Mouse (Mus musculus) liver, embryonic 16.5 days (tissue): ENCODE measurements around the gene Pde10a. TPM values are rescaled to one million over a fixed set of nuclear protein-coding genes. Genes with fewer than 3 reads are reported as not detected.
A peak's percentile ranks its signal among the peaks of the same experiment; 100 is the strongest.

Source experiments
- ATAC-seq: fragments of 200-750 bp; cut with Nextera tagmentation; 2 replicates; pipeline ENCODE4 v1.8.0; 2017; ENCODE audit warnings: low read depth, mild to moderate bottlenecking, moderate number of reproducible peaks, moderate library complexity
- H3K27ac ChIP-seq: fragments of 300-500 bp; sonication (generic); 2 replicates; pipeline ENCODE4 v1.5.1; 2014; ENCODE audit warnings: mild to moderate bottlenecking, low read length
- H3K27me3 ChIP-seq: fragments of 300-500 bp; sonication (generic); 2 replicates; pipeline ENCODE4 v1.6.1; 2014; ENCODE audit warnings: low read depth, low read length, mixed read lengths; ENCODE audit not compliant: control insufficient read depth, insufficient read depth
- H3K36me3 ChIP-seq: fragments of 300-500 bp; sonication (generic); 2 replicates; pipeline ENCODE4 v1.6.1; 2014; ENCODE audit warnings: mild to moderate bottlenecking; ENCODE audit not compliant: control insufficient read depth, insufficient read depth
- H3K4me1 ChIP-seq: fragments of 300-500 bp; sonication (generic); 2 replicates; pipeline ENCODE4 v1.6.1; 2014; ENCODE audit warnings: low read depth, low read length, mixed read lengths; ENCODE audit not compliant: control insufficient read depth
- H3K4me2 ChIP-seq: fragments of 300-500 bp; sonication (generic); 2 replicates; pipeline ENCODE4 v1.6.1; 2014; ENCODE audit warnings: low read depth, low read length, mixed read lengths
- H3K4me3 ChIP-seq: fragments of 300-500 bp; sonication (generic); 2 replicates; pipeline ENCODE4 v1.5.1; 2014; ENCODE audit warnings: low read depth, mild to moderate bottlenecking, low read length
- H3K9ac ChIP-seq: fragments of 300-500 bp; sonication (generic); 2 replicates; pipeline ENCODE4 v1.6.1; 2014; ENCODE audit warnings: low read depth, low read length
- H3K9me3 ChIP-seq: fragments of 300-500 bp; sonication (generic); replicated peaks from 2 replicates; pipeline ENCODE4 v1.6.1; 2016; ENCODE audit warnings: low read length; ENCODE audit not compliant: control insufficient read depth
- WGBS: fragments of 180-500 bp; shearing (Covaris S2); extraction: QIAGEN DNeasy Blood & Tissue Kit; methylation state at CpG from one replicate; pipeline ENCODE4 v1.1.7; 2014; ENCODE audit not compliant: insufficient replicate concordance; 5-methylcytosine and 5-hydroxymethylcytosine counted together
- polyA plus RNA-seq: library from polyadenylated mRNA; unstranded; fragments of >200 nt; fragmentation: Nextera tagmentation; extraction: Ambion mirVana; gene quantifications from 2 replicates; pipeline ENCODE4 v1.2.1, GENCODE M21; 2015

Gene Pde10a
- polyA plus RNA-seq, 1 experiment from 2014 or later = 0.89 TPM

DNA sequence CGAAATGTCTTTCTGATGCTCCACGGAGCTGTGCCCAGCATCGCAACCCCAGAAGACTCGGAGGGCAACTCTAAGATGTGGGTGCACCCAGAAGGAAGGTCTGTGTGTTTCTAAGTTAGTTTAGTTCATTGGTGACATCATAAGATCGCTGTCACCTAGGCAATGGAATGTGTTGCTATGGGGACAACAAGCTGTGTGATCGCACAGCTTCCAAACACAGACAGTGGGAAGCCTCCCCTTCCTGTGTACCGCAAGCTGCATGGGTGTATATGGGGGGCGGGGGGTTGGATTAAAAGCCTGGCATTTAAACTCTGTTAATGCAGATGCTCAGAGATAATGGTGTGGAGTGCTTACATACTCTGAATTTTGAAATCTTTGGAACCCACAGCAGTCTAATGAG lies 56.4 kb downstream of the Pde10a start:
- 66% methylated on average over 8 of the region's 8 CpGs for WGBS
- Histone ChIP-seq H3K36me3 (no peaks in the 10 kb centered on the region), H3K9ac (no peak overlapping the region), H3K9me3 (no peaks in the 10 kb centered on the region), H3K4me2 (no peak overlapping the region), H3K27me3 (no peaks in the 10 kb centered on the region), H3K4me3 (no peak overlapping the region), H3K27ac (no peak overlapping the region), H3K4me1 (no peaks in the 10 kb centered on the region)
- ATAC-seq = no peak

DNA sequence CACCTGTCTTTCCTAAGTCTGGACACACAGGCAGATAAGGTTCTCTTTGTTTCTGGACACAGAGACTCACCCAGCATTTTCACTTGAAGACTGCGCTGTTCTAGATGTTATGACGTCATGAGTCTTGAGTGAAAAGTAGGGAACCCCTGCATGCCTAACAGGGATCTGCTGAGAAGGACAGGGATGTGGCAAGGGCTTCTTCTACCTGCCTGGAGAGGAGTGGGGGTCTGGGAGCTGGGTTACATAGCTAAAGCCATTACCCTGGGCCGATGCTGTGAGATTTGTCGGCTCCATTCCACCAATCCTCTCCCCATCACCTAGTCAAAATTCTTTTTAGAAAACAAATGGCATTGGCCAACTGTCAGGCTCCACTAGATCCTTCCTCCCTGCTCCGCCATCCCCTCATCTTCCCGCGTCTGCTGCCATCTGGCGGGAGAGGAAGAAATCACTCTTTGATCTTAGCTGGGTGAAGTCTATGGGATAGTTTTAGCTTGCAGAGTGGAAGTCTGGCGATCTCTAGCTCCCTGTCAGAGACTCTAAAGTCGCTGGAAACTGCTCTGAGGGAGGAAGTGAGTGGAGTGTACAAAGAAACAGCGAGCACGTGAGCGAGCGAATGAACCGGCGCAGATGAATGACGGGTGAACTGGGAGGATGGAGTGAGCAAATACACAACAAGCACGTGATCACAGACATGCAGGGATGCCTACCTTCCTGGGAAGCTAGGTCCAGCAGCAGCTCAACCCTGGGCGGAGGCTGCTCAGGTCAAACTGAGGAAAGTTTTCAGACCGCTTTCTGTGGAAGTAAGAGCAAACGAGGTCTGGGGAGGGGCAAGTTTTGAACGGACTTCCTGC lies 67.5 kb downstream of the Pde10a start:
- Histone ChIP-seq H3K4me1 (no peaks in the 10 kb centered on the region), H3K27me3 (peaks cover 2% of the 10 kb centered on the region; the same call in 1 of the 2 replicates), H3K4me2 (0 out of 2 replicates have a peak overlapping the region, but pooled peaks have one; percentile 23), H3K9me3 (no peaks in the 10 kb centered on the region), H3K9ac (no peak overlapping the region), H3K4me3 (no peak overlapping the region), H3K27ac (no peak overlapping the region), H3K36me3 (no peaks in the 10 kb centered on the region)
- ATAC-seq = no peak
- 9% methylated on average over 22 of the region's 22 CpGs for WGBS

DNA sequence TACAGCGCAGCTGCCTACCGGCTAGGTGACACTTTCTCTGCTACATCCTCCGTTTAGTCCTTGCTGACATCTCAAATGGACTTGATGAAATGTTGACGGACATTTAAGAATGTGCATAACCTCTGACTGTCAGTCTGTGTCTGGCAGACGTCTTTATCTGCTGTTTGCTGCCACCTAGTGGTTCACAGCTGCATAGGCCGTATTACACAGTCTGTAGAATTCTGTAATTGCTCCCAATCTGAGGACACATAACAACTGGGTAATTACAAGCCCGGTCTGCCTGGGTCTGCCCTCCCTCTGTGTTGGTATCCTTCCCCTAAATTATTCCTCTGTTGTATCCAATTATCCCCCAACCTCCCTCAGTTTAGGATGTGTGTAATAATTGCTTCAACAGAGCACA lies 72.6 kb downstream of the Pde10a start:
- Histone ChIP-seq H3K4me3 (no peak overlapping the region), H3K27ac (no peak overlapping the region), H3K36me3 (no peaks in the 10 kb centered on the region), H3K4me2 (no peak overlapping the region), H3K9me3 (no peaks in the 10 kb centered on the region), H3K4me1 (no peaks in the 10 kb centered on the region), H3K9ac (no peak overlapping the region), H3K27me3 (peaks cover 5% of the 10 kb centered on the region; the same call in 1 of the 2 replicates)
- no peak for ATAC-seq
- 8% methylated on average over 7 of the region's 7 CpGs for WGBS

DNA sequence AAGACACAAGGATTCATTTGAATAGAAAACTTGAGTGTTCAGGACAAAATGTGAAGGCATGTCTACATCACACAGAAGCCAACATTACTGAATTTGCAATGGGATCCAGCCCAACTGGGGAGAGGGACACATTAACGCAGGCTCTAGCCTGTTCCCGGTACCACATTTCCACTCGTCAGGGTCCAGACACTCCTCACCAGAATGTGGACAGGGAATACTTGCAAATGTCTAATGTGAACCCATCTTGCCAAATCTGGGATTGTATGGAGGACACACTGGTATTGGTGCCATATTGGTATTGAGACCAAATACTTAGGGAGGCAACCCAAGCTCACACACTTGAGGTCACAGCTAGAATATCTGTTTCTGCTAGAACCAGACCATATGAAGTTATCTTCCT lies 77.8 kb downstream of the Pde10a start:
- ATAC-seq = no peak
- H3K9ac ChIP-seq = no peak overlapping the region
- no peaks in the 10 kb centered on the region for H3K9me3 ChIP-seq
- peaks cover 2% of the 10 kb centered on the region; the same call in 1 of the 2 replicates for H3K27me3 ChIP-seq
- H3K4me2 ChIP-seq = no peak overlapping the region
- 54% methylated on average over 3 of the region's 3 CpGs for WGBS
- no peaks in the 10 kb centered on the region for H3K36me3 ChIP-seq
- no peaks in the 10 kb centered on the region for H3K4me1 ChIP-seq
- H3K27ac ChIP-seq = no peak overlapping the region
- H3K4me3 ChIP-seq = no peak overlapping the region

DNA sequence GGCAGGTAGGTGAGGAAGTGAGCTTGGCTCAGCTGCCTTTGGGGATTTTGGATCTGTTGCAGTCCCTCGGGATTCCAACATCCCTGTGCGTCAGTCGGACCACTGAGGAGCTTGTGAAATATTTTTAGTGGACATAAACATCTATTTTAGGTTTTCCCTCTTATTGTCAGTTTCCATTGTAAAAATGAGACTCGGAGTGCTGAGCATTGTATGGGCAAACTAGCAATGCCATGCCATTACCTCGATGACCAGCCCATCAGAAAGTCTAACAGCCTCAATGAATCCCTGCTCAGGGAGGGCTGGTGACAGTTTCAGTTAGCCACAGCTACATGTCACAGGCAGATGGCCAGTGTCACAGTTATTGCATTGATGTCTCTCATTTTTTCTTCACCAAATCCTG lies 80.7 kb downstream of the Pde10a start:
- WGBS = 63% methylated on average over 5 of the region's 5 CpGs
- Histone ChIP-seq H3K27me3 (no peaks in the 10 kb centered on the region), H3K4me2 (no peak overlapping the region), H3K9me3 (no peaks in the 10 kb centered on the region), H3K36me3 (no peaks in the 10 kb centered on the region), H3K4me3 (no peak overlapping the region), H3K4me1 (no peaks in the 10 kb centered on the region), H3K9ac (no peak overlapping the region), H3K27ac (no peak overlapping the region)
- no peak for ATAC-seq

DNA sequence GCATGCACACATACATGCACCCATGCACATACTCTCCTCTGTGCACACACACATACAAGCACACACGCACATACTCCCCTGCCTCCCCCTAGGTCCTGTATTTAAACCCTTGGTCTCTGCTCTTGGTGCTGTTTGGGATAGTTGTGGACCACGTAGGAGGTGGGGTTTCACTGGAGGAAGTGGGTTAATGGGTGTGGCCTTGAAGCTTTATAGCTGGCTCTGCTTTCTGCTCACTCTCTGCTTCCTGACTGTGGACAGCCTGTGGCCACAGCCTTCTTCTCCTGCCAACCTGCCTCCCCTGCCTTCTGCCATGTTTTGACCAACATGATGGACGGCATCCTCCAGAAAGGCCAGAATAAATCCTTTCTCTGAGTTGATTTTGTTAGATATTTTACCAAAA lies 81.5 kb downstream of the Pde10a start:
- Histone ChIP-seq H3K9me3 (no peaks in the 10 kb centered on the region), H3K36me3 (no peaks in the 10 kb centered on the region), H3K4me2 (no peak overlapping the region), H3K4me1 (no peaks in the 10 kb centered on the region), H3K27me3 (no peaks in the 10 kb centered on the region), H3K27ac (no peak overlapping the region), H3K4me3 (no peak overlapping the region), H3K9ac (no peak overlapping the region)
- WGBS = 35% methylated on average over 3 of the region's 3 CpGs
- ATAC-seq = no peak

DNA sequence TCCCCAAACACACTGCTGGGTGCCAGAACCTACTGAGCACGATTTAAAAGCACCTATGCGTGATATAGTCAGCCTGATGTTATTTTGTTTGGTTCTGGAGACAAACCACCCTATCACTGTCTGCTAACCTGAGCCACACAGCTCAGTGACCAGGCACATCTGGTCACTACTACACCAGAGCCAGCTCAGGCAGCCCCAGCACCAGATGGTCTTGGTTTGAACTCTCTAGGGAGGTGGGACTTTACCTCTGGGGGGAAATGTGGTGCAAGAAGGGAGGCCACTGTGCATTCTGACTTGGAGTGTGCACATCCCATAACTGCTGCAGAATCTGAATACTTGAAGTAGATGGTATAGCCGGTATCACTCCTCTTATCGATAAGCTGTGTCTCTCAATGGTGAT lies 86.7 kb downstream of the Pde10a start:
- no peak overlapping the region for H3K27ac ChIP-seq
- H3K36me3 ChIP-seq = no peaks in the 10 kb centered on the region
- no peak for ATAC-seq
- WGBS = 53% methylated on average over 4 of the region's 4 CpGs
- H3K4me1 ChIP-seq = no peaks in the 10 kb centered on the region
- H3K4me2 ChIP-seq = no peak overlapping the region
- H3K27me3 ChIP-seq = no peaks in the 10 kb centered on the region
- no peak overlapping the region for H3K9ac ChIP-seq
- H3K4me3 ChIP-seq = no peak overlapping the region
- H3K9me3 ChIP-seq = no peaks in the 10 kb centered on the region

DNA sequence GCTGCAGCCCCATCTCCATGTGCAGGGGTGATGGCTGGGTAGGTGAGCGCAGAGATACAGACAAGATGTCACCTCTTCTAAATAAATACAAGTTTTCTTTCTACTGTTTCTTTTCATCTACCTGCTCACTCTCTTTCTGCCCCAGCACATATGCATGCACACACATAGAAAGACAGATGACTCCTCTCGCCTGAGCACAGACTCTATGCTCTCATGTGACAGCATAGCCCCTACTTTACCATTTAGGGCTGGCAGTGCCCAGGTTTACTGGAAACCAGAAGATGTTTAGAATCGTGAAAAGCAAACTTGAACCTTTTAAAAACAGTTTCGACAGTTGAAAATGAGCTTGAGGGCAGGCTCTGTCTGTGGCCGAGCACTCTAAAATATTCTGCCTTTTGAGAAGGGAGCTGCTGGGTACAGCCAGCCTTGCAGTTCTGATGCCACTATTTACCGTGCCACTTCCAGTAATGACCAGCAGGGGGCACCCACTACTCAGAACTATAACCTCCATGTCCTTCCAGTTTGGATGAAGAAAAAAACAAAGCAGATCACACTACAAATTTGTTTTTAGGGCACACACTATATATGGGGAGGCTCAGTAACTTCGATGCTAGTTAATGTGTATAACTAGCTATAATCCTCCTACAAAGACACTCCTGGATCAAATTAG lies 88.8 kb downstream of the Pde10a start:
- Histone ChIP-seq H3K9ac (no peak overlapping the region), H3K27me3 (no peaks in the 10 kb centered on the region), H3K4me3 (no peak overlapping the region), H3K9me3 (no peaks in the 10 kb centered on the region), H3K36me3 (no peaks in the 10 kb centered on the region), H3K4me2 (no peak overlapping the region), H3K27ac (no peak overlapping the region), H3K4me1 (no peaks in the 10 kb centered on the region)
- no peak for ATAC-seq
- 26% methylated on average over 7 of the region's 7 CpGs for WGBS

DNA sequence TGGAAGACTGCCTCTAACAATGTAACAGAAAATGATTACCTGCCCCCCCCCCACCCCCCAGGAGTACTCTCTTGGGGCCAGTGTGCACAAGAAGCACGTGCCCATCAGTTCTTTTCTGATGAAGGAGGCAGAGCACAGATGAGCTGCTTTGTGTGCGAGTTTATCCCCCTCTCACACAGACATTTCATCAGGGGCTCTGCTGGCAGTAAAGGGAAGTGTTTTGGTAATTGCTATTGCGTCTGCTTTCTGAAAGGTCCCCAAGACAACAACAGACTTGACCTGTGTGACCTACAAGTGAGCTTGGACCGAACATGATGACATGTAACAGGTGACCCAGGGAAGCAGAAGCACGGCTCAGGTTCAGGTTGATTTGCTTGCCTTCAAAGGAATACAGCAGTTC lies 95.2 kb downstream of the Pde10a start:
- no peak overlapping the region for H3K4me2 ChIP-seq
- no peaks in the 10 kb centered on the region for H3K36me3 ChIP-seq
- 45% methylated on average over 5 of the region's 5 CpGs for WGBS
- H3K9ac ChIP-seq = no peak overlapping the region
- no peaks in the 10 kb centered on the region for H3K4me1 ChIP-seq
- no peak overlapping the region for H3K27ac ChIP-seq
- H3K4me3 ChIP-seq = no peak overlapping the region
- no peaks in the 10 kb centered on the region for H3K27me3 ChIP-seq
- no peak for ATAC-seq
- no peaks in the 10 kb centered on the region for H3K9me3 ChIP-seq
